Mouse (Mus musculus): ENCODE data around the gene Smim14. TPM values are rescaled to one million over a fixed set of nuclear protein-coding genes. Genes with fewer than 3 reads are reported as not detected.
"Not testable (repeated sequence)": the region's sequence is repeated elsewhere in the genome, so short reads cannot be mapped to it uniquely, and the experiment has no call there.

The Smim14 gene
- total RNA-seq (2021): 100 to 1,000 TPM; 147 to 161 TPM
- long read RNA-seq, experiment 1, full-length matches to known transcripts: 121 of 195 reads
- long read RNA-seq, experiment 1, partial matches to known transcripts: 6 of 195 reads
- long read RNA-seq, experiment 1, other reads (novel, unspliced or antisense): 68 of 195 reads
- long read RNA-seq, experiment 2, full-length matches to known transcripts: 96 of 144 reads
- long read RNA-seq, experiment 2, partial matches to known transcripts: 3 of 144 reads
- long read RNA-seq, experiment 2, other reads (novel, unspliced or antisense): 45 of 144 reads

DNA sequence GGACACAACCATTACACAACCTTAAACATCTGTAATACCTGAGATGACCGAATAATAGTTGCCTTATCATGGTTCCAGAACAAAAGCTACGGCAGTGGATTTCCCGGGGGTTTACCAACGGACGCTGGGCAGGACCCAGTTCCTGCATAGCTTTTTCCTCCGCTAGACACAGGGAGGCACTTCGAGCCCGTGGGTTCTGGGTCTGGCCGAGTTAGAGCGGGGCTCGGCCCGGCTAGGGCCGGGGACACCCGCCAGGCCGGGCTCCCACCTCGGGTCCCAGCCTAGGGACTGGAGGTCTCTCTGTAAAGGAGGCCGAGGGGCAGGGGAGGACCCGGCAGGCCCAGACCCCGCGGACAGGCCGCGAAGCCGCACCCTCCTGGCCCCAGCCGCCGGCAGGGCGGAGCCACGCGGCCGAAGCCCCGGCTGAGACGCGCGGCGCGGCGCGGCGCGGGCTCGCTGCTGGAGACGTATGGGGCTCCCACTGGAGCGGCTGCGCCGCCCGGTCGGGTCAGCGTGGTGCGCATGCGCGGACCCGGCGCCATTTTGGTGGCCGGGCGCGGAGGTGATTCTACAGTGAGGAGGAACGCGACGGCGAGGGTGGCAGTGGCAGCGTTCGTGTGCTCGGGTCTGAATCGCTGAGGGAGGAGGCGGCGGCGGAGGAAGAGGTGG, at the start of gene Smim14, which contains the start of gene Ube2k:
Gene Smim14, minus strand, starts transcription at position 434 of the 669 bp plus-strand sequence.
Gene Ube2k, plus strand, starts transcription at position 483 of the 669 bp plus-strand sequence.
- intact Hi-C loops (cut with DNase I): loop anchor here (2.0 kb wide), 2 partner anchors 44 to 160 kb away; partner anchors contain the start of gene Gm43552

GRCm38 (mm10) chr5:65586291-65586690, 49.3 kb upstream of the Smim14 start:
- intact Hi-C loops (cut with DNase I): no loop called here
- DNase-seq (ENCODE audit: low spot score in 2 of 2): no peak

More for the DNA sequence above, at the start of gene Smim14, which contains the start of gene Ube2k:
- peak; percentile 94 to 95 for DNase-seq (ENCODE audit: low spot score in 2 of 2)

DNA sequence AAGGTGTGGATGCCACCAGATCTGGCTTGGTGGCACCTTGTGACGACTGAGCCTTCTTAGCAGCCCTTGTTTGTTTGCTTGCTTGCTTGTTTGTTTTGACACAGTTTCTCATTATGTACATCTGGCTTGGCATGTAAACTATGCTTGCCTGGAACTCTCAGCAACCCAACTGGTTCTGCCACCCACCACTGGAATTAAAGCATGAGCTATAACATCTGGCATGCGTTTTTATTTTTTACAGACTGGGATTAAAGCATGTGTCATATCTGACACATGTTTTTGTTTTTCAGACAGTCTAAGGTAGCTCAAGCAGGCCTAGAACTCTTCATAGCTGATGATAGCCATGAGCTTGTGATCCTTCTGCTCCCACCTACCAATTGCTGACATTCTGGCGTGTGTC, 41.6 kb upstream of the Smim14 start:
- no peak for DNase-seq (ENCODE audit: low spot score in 2 of 2)
- intact Hi-C loops (cut with DNase I): no loop called here

DNA sequence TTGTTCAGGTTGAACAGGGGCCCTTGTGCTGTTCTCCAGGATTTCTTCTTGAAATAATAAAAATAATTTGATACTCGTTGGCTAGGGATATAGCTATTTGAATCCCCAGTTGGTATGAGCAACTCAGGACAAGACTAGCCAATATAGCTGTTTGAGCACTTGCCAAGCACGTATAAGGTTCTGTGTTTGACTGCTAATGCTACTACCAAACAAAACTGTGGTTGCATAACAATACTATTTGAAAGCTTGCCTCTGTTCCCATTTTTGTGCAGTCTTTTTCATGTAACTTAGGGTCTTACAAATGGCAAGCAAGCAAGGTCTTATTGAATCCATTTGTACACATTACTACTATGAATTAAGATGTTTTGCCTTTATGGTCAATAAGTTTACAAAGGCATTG, 38.9 kb upstream of the Smim14 start:
- DNase-seq (ENCODE audit: low spot score in 2 of 2): no peak
- intact Hi-C loops (cut with DNase I): no loop called here

DNA sequence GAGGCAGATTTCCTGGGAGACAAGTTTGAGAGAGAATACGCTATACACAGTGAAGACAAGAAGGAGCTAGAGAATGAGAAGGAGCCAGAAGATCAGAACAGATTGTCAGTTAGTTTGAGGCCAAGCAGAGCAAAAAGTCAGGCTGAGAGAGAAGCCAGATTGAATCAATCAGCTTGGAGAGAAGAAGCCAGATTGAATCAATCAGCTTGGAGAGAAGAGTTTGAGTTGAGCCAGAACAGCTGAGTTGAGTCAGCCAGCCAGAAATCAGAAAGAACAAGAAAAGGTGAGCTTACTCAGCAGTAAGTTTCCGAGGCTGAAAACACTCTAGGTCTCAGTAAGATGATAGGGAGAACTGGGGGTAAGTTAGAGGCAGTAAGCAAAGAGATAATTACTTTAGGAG, 37.9 kb upstream of the Smim14 start:
- intact Hi-C loops (cut with DNase I): no loop called here

DNA sequence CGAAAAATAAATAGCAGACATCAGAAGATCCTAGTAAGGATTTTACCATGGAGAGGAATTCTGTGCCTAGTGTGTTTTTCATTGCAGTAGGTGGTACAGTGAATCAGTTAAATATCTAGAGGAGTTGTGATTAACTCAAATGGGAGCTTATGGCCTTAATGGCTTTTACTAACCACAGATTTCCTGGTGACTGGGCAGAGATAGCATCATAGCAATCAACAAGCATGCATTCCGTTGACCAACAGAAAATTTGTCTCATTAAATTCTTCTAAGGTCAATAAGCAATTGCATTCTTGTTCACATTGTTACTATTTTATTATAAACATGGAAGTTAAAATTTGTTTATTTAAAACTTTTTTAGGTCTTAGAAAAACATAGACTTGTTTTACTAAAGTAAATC, 28.5 kb upstream of the Smim14 start:
- intact Hi-C loops (cut with DNase I): no loop called here
- DNase-seq (ENCODE audit: low spot score in 2 of 2): no peak

More for the DNA sequence above, 37.9 kb upstream of the Smim14 start:
- no peak for DNase-seq (ENCODE audit: low spot score in 2 of 2)

DNA sequence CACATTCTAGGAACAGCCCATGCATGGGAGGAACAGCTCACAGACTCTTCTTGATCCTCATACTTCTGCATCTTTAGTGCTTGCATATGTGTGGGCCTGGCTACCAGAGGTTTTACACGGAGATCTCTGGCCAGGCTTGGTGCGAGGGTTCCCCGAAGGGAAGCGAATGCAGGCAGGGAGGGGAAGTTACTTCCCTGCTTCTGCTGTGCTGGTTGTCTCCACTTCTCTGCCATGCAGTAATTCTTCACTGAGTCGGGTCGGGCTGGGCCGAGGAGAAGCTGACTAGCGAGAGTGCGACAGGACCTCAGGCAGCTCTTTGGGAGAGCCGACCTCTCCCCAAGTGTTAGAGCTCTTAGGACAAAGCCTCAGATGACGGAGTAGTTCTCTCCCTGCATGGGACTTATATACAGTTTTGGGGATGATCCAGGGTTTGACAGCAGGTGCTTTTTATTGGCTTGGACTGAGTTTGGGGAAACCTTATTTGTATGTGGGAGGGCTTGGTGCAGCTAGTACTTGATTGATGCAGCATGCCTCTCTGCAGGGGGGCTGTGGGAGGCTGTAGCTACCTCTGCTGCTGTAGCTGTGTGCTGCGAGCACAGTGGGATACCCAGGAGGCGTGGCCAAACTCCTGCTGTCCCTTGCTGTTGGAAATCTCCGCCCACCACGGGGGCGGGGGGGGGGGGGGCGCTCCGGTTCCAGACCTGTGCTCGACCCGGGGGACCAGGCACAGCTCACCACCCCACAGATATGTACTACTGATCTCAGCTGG, 24.3 kb upstream of the Smim14 start:
- intact Hi-C loops (cut with DNase I): no loop called here

DNA sequence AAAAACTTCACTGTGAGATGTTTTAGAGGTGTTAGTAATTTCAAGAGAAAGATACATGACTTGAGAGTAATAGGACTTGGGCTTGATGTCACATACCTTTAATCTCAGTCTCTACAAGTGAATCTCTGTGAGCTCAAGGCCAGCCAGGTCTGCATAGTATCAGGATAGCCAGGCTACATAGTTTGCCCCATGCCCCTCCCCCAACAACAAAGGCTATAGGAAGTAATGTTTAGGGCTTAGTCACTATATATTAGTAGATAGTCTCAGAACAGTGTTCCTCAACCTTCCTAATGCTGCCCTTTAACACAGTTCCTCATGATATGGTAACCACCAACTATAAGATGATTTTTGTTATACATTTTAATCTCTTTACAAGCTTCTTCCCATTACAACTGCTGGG, 20.1 kb upstream of the Smim14 start:
- intact Hi-C loops (cut with DNase I): no loop called here
- no peak for DNase-seq (ENCODE audit: low spot score in 2 of 2)

More for the DNA sequence above, 24.3 kb upstream of the Smim14 start:
- no peak for DNase-seq (ENCODE audit: low spot score in 2 of 2)

GRCm38 (mm10) chr5:65549677-65550076, 12.7 kb upstream of the Smim14 start:
- intact Hi-C loops (cut with DNase I): no loop called here
- no peak for DNase-seq (ENCODE audit: low spot score in 2 of 2)

- DNase-seq (ENCODE audit: low spot score in 2 of 2): no peak
- intact Hi-C loops (cut with DNase I): no loop called here
Observed at GRCm38 (mm10) chr5:65544616-65545015, 7.6 kb upstream of the Smim14 start.

DNA sequence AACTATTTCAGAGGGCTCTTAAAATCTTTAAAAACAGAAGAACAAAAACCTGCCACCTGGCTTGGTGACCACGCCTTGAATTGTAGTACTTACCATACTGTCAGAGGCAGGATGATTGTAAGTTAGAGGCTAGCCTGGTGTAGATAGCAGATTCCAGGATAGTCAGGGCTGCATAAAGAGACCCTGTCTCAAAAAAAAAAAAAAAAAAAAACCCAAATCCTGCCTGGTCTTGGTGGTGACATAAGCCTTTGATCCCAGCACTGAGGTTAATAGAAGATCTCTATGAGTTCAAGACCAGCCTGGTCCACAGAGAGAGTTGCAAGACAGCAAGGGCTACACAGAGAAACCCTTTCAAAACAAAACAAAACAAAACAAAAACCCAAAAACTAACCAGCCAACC, 6.5 kb upstream of the Smim14 start:
- intact Hi-C loops (cut with DNase I): no loop called here

DNA sequence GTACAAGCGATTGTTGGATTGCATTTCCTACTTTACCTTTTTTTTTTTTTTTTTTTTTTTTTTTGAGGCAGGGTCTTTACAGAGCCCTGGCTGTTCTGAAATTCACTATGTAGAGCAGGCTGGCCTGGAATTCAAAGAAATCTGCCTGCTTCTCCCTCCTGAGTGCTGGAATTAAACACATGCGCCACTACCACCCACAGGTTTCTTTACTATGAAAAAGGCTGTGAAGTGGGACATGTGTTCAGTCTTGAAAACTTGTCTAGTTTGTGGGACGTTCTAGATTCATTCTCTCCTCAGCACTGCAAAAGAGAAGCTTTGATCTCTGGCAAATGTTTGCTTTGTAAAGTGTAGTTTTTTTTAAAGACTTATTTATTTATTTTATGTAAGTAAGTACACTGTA, 4.9 kb upstream of the Smim14 start:
- DNase-seq (ENCODE audit: low spot score in 2 of 2): no peak
- intact Hi-C loops (cut with DNase I): no loop called here

More for the DNA sequence above, 6.5 kb upstream of the Smim14 start:
- DNase-seq (ENCODE audit: low spot score in 2 of 2): no peak

DNA sequence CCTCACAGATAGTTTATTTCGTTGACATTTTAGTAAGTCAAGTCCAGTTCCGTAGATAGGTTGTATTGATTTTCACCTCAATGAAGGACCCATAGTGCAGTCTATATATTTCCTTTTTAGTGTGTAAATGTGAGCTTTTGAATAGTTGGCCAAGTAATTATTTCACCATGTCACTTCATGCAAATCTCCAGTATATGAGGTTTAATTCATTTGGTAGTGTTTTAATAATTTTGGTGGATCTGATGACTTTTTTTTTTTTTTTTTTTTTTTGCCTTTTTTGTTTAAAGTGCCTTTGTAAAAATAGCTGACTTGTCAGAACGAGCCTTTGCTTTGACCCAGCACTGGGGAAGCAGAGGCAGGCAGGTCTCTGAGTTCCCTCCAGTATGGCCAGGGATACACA, 2.8 kb upstream of the Smim14 start:
- intact Hi-C loops (cut with DNase I): no loop called here
- no peak for DNase-seq (ENCODE audit: low spot score in 2 of 2)

DNA sequence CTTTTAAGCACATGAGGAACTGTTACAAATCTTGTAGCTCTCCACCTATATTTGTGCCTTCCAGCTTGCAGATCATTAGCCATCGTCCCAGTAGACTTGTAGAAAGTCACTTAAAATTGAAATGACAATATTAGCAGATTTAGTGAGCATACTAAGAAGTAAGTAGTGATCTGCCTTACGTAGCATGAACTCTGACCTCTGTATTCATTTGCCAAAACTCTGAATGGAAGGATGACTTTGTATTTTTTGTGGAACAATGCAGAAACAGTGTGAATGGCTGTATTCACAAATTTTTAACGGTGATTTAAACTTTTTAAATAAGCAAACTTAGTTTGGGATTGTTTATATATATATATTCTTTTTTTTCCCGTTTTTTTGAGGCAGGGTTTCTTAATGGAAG, 1.8 kb upstream of the Smim14 start:
- no peak for DNase-seq (ENCODE audit: low spot score in 2 of 2)
- intact Hi-C loops (cut with DNase I): no loop called here

DNA sequence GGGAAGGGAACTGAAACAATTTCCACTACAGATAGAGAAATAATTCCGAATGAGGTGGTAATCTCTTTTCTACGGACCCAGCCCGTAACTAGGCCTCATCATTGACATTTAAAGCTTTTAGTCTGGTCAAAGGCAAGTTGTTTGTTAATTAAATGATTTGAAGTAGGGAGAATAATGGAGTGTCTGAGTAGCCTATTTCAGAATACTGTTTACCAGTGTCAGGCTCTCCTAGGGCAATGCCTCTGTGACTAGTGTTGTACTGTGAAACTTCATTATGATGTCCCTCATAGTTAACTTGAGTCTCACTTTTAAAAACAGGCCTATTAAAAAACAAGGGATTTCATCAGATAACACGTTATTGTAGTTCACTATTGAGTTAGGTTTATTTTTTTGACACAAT, 1.1 kb upstream of the Smim14 start:
- intact Hi-C loops (cut with DNase I): no loop called here

GRCm38 (mm10) chr5:65537420-65538071, 562 bp upstream of the Smim14 start:
- peak; percentile 14 to 15 for DNase-seq (ENCODE audit: low spot score in 2 of 2)

More for the DNA sequence above, 1.1 kb upstream of the Smim14 start:
- DNase-seq (ENCODE audit: low spot score in 2 of 2): no peak

DNA sequence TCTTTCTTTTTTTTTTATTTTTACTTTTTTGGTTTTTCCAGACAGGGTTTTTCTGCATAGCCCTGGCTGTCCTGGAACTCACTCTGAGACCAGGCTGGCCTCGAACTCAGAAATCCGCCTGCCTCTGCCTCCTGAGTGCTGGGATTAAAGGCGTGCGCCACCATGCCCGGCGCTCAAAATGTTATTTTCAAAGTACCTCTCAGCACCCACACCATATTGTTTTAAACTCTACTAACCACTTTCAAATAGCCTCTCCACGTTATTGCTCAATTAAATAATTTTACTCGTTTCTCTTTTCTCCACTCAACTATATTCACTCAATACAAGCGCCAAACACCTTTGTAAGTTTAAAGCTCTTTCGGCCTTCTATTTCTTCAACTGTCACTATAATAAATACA, 917 bp downstream of the Smim14 start:
- DNase-seq (ENCODE audit: low spot score in 2 of 2): not testable (repeated sequence)
- intact Hi-C loops (cut with DNase I): loop anchor here (2.0 kb wide), 2 partner anchors 43 to 161 kb away; partner anchors contain the start of gene Gm43552

More at GRCm38 (mm10) chr5:65537420-65538071, 562 bp upstream of the Smim14 start:
- intact Hi-C loops (cut with DNase I): loop anchor here (2.0 kb wide), 2 partner anchors 45 to 159 kb away; partner anchors contain the start of gene Gm43552

DNA sequence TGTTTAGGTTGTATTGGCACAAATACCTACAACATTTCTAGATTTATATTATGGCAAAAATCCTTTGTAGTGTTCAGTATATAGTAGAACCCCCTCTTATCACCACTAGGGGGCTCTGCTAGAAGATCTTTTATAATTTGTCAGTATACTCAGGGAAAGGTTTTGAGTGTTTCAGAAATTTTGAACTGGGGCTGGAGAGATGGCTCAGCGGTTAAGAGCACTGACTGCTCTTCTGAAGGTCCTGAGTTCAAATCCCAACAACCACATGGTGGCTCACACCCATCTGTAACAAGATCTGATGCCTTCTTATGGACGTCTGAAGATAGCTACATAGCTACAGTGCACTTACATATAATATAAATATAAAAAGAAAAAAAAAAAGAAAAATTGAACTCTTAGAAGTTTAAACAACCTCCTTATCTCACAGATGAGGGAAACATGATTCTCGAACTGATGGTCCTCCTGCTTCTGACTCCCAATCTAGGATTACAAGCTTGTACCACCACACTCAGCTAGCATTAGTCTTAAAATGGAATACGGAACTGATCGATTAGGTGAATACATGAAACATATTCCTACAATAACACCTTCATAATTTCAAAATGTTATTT, 1.4 kb downstream of the Smim14 start:
- peak; percentile 12 to 62 for DNase-seq (ENCODE audit: low spot score in 2 of 2)
- intact Hi-C loops (cut with DNase I): loop anchor here (2.0 kb wide), 2 partner anchors 43 to 161 kb away; partner anchors contain the start of gene Gm43552

DNA sequence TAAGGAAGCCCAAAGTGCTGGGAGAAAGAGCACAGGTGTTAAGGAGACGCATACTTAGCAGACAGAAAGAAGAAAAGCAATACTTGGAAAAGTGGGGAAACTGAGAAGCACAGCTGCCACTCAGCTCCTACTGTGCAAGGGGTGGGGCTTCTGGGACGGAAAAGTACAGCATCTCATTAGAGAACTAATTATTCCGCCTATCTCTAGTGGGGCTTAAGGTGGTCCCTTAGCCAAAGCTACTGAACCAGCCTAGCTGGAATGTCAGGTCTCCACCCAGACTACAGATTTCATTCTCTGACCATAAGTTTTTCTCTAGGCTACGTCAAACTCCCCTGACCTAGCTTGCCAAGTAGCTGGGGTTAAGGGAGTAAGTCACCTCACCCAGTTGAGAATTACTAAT, 2.5 kb downstream of the Smim14 start:
- intact Hi-C loops (cut with DNase I): no loop called here
- no peak for DNase-seq (ENCODE audit: low spot score in 2 of 2)

All from left cerebral cortex, postnatal 14 days (tissue).